Mouse (Mus musculus) splenic B cell, adult 2 months (primary cell): ENCODE results near the gene Ubxn11.
"Not testable (repeated sequence)": the region's sequence is repeated elsewhere in the genome, so short reads cannot be mapped to it uniquely, and the experiment has no call there.

Source experiments
- DNase-seq: peaks from one replicate; pipeline ENCODE4 v3.0.0-alpha.2; 2011; ENCODE audit warnings: low read depth, low spot score
- H3K27me3 ChIP-seq: 2 replicates; pipeline ENCODE4 v1.6.1; 2012; ENCODE audit warnings: mild to moderate bottlenecking, low read length, moderate library complexity, mixed read lengths; ENCODE audit not compliant: control insufficient read depth, poor library complexity, insufficient read depth, severe bottlenecking
- H3K36me3 ChIP-seq: 2 replicates; pipeline ENCODE4 v1.6.1; 2012; ENCODE audit warnings: mild to moderate bottlenecking, low read length, moderate library complexity, mixed read lengths; ENCODE audit not compliant: control insufficient read depth, poor library complexity, insufficient read depth, severe bottlenecking

Ubxn11 gene

DNA sequence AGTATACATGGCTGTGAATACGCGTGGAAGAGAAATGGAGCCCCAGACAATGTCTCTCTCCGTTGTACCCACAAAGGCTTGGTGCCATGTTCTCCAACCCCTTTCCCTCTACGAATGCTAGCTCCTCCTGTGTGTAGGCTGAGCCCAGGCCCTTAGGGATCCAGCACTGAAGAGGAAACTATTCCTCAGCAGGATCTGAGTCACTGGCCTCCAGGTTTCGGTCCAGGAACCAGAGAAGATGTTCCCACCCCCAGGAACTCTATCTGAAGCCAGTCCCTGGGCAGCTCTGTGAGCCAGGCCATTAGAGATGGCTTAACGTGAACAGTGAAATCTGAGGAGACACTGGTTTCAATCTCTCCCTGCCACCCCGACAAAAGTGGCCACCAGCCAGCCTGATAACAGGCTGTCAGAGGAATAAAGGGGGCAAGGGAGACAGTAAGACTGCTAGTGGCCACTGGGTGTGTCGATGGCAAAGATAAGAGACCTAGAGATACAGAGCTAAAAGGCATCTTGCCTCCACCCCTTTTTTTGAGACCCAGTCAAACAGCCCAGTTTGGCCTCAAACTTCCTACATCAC, 30.2 kb downstream of the Ubxn11 start:
- no peaks in the 10 kb centered on the region for H3K27me3 ChIP-seq
- no peak for DNase-seq
- no peaks in the 10 kb centered on the region for H3K36me3 ChIP-seq

DNA sequence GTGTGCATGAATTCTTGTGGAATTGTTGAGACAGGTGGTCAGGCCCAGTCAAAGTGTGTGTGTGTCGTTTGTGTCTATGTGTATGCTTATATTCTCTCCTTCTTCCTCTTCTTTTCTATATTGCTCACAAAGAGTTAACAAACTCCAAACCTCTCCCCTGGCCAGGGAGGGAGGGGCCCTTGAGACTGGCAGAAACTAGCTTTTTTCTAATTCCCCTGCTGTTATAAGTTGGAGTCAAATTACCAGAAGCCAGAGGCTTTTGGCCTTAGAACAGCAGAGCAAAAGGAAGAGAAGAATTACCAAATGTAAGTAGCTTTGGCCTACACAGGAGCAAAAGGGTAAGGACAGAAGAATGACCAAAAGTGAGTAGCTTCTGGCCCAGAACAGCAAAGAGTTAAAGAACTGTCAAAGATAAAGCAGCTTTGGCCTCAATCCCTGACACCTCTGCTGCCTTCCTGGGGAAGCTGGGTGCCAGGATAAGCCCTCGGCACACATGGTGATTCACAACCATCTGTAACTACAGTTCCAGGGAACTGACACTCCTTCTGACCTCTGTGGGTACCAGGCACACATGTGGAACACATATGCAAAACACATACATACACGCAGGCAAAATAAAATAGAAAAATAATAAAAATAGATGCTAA, 34.0 kb downstream of the Ubxn11 start:
- H3K27me3 ChIP-seq = no peaks in the 10 kb centered on the region
- DNase-seq = no peak
- H3K36me3 ChIP-seq = no peaks in the 10 kb centered on the region

DNA sequence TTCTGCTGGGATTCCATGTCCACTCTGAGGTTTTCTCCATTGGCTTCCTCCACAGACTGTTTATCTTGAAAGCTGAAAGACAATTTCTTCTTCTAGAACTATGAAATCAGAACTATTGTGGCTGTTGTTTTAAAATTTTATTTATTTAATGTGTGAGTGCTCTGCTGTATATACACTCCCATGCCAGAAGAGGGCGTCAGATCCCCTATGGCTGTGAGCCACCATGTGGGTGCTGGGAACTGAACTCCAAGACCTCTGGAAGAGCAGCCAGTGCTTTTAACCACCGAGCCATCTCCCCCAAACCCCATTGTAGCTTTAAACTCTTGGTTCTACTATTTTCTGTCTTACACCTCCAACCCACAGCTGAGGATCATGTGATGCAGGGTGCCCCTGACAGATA, 36.5 kb downstream of the Ubxn11 start:
- DNase-seq = no peak
- Histone ChIP-seq H3K27me3 (no peaks in the 10 kb centered on the region), H3K36me3 (no peaks in the 10 kb centered on the region)

DNA sequence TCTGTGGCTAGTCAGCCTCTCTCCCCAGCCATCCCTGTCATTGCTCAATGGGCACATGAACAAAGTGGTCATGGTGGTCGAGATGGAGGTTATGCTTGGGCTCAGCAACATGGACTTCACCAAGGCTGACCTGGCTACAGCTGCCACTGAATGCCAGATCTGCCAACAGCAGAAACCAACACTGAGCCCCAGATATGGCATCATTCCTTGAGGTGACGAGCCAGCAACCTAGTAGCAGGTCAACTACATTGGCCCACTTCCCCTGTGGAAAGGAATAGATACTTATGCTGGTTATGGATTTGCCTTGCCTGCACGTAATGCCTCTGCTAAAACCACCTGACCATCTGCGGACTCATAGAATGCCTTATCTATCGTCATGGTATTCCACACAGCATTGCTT, 41.9 kb downstream of the Ubxn11 start:
- H3K27me3 ChIP-seq, DNase-seq, H3K36me3 ChIP-seq: not testable (repeated sequence)

DNA sequence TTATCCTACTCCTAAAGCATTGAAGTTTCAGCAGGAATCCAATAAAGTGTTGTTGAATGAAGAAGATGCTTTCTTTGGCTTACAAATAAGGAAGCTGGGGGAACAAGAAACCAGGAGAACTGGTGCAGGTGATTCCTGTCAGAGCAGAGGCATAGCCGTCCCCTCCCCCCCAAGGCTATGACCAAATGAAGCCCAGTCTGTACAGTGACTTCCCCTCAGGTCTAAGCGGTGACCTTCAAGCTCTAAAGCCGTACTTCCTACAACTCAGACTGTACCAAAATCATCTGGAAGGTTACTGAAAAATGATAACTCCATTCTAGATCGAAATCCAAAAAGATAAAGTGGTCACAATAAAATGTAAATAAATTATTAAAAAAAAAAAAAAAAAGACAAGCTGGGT, 47.0 kb downstream of the Ubxn11 start:
- no peaks in the 10 kb centered on the region for H3K27me3 ChIP-seq
- no peak for DNase-seq
- 0 out of 2 replicates have a peak, but pooled peaks cover 2% of the 10 kb centered on the region for H3K36me3 ChIP-seq

DNA sequence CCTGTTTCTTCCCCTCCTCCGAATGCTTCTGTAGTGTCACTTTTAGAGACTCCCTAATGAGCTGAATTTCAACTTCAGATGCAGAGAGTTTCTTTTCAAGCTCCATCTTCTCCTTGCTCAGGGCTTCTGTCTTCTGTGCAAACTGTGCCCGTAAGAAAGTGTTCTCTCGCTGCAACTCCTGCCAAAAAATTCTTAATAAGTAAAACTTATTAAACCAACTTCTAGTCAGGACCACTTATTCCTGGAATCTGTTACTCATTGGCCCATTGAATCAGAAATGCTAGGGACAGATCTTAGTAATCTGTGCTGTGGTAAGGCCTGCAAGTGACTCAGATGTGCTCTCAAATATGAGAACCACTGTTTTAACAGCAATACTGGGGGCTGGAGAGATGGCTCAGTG, 49.7 kb downstream of the Ubxn11 start:
- Histone ChIP-seq H3K27me3 (no peaks in the 10 kb centered on the region), H3K36me3 (0 out of 2 replicates have a peak, but pooled peaks cover 2% of the 10 kb centered on the region)
- DNase-seq = no peak

DNA sequence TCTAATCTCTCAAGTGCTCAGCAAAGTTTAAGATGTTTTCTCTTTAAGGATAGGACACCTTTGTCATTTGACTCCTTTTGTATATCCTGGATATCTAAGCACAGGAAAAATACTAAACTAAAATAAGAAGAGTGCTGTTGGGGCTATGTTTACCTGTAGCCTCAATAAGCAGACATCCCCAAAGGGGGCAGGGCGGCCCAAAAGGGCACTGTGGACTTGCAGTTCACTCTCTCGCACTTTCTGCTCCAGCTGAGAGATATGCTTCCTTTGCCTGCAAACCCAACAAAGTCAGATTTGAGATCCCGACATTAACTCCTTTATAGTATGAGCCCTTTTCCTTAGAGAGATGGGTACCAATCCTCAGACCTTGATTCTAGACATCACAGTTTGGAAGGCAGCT, 51.3 kb downstream of the Ubxn11 start:
- no peak for DNase-seq
- Histone ChIP-seq H3K27me3 (no peaks in the 10 kb centered on the region), H3K36me3 (no peaks in the 10 kb centered on the region)

DNA sequence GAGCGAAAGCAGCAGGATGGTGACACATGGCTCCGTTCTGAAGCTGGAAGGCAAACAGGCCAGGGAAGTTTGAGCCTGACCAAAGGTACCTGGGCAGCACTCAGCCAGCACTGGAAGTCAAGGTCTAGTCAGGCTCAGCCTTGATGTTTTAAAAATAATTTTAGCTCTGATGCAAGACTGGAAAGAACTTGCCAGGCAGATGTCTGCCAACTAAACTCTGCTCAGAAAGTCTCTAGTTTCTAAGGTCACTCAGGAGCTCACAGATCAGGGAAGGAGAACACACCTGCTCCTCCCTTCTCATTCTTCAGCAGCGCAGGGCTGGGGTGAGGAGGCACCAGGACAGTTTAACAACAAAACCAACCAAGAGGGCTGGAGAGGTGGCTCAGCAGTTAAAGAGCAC, 52.0 kb downstream of the Ubxn11 start:
- Histone ChIP-seq H3K36me3 (no peaks in the 10 kb centered on the region), H3K27me3 (no peaks in the 10 kb centered on the region)
- no peak for DNase-seq

DNA sequence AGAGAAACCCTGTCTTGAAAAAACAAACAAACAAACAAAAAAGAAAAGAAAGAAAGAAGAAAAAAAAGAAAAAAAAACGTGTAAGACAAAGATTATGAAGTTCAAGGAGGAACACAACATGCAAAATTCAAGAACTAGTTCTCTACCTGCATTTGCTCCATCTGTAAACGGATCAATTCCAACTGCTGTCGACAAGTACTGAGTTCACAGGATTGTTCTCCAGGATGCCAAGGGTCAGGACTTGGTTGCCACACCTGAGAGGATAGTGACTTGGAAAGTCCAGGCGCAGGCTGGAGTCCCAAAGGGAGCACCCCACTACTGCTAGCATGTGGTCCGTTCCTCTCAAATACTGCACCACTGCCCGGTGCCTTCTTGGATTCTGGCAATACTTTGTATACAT, 53.2 kb downstream of the Ubxn11 start:
- DNase-seq = no peak
- Histone ChIP-seq H3K27me3 (no peaks in the 10 kb centered on the region), H3K36me3 (no peaks in the 10 kb centered on the region)

DNA sequence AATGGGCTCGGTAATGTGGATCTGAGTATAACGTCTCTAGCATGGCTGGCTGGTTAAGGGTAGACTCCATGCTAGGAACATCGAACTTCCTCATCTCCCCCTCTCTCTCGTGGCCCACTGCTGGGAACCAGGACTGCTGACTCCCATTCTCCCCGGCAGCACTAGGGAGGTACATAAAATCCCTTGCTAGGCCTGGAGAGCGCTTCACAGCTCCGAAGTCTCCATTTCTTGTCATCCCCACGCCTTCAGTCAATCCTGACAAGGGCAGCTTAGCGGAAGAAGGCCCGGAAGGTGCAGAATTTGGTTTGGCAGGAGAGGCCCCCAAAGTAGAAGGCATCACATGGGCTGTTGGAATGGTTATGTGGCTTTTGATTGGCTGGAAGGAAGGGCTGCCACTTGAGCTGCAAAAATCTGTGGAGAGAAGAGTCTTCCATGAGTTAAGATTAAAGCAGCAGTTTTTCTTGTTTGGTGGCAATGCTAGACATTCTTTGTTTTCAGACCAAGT, 53.6 kb downstream of the Ubxn11 start:
- DNase-seq = no peak
- Histone ChIP-seq H3K36me3 (no peaks in the 10 kb centered on the region), H3K27me3 (no peaks in the 10 kb centered on the region)

DNA sequence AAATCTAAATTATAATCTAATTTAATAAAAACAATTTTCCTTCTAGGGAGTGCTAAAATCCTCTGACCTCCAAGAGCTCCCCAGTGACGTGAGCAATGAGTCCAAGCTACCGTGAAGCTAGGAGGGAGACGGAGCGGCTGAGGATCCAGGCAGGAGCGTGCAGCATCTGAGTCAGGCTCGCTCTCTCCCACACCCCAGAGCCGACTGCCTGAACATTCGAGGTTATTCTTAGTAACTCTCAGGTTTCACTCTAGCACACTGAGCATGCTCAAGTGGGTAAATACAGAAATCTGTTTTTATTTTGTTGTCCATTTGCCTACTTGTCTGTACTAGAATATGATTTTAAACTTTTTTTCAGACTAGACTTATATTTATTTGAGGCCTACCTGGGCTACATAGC, 54.4 kb downstream of the Ubxn11 start:
- no peak for DNase-seq
- Histone ChIP-seq H3K36me3 (no peaks in the 10 kb centered on the region), H3K27me3 (no peaks in the 10 kb centered on the region)

DNA sequence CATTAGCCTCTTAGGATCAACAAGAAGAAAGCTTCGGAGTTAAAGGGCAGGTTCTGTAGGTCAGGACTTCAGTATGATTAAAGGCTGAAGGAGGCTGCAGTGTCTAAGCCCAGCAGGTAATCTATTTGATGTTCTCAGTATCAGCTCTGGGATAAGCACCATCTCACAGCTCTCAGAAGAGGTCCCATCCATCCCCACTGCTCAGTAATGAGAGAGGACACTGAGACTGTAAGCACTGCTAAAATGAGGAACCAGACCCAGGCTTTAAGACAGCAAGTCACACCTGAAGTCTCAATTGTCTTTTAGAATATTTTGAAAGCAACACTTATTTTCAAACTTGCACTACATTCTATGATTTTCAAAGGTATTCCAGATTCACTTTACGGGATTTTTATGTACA, 55.2 kb downstream of the Ubxn11 start:
- H3K27me3 ChIP-seq = no peaks in the 10 kb centered on the region

DNA sequence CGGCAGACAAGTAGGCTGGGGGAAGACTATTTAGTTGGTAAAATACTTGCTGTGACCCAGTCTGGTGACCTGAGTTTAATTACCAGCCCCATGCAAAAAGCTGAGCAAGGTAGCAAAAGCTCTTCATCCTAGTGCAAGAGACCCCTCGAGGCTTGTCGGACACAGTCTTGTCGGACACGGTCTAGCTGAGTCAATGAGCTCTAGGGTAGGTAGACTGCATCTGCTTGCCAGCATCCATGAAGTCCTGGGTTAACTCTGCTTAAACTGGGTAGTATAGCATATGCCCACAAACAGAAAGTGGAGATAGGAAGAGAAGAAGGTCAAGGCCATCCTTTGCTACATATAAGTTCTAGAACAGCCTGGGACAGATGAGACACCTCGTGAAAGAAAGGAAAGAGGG, 56.4 kb downstream of the Ubxn11 start:
- Histone ChIP-seq H3K27me3 (no peaks in the 10 kb centered on the region), H3K36me3 (no peaks in the 10 kb centered on the region)
- DNase-seq = peak; percentile 21

More for the DNA sequence above, 55.2 kb downstream of the Ubxn11 start:
- no peaks in the 10 kb centered on the region for H3K36me3 ChIP-seq
- DNase-seq = peak; percentile 54

DNA sequence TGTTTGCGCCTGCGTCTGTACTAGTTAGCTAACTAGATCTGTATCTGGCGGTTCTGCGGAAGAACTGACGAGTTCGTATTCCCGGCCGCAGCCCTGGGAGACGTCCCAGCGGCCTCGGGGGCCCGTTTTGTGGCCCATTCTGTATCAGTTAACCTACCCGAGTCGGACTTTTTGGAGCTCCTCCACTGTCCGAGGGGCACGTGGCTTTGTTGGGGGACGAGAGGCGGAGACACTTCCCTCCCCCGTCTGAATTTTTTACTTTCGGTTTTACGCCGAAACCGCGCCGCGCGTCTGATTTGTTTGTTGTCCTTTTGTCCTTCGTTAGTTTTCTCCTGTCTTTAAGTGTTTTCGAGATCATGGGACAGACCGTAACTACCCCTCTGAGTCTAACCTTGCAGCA, 57.7 kb downstream of the Ubxn11 start:
- DNase-seq = peak; percentile 55
- H3K36me3 ChIP-seq, H3K27me3 ChIP-seq: not testable (repeated sequence)

DNA sequence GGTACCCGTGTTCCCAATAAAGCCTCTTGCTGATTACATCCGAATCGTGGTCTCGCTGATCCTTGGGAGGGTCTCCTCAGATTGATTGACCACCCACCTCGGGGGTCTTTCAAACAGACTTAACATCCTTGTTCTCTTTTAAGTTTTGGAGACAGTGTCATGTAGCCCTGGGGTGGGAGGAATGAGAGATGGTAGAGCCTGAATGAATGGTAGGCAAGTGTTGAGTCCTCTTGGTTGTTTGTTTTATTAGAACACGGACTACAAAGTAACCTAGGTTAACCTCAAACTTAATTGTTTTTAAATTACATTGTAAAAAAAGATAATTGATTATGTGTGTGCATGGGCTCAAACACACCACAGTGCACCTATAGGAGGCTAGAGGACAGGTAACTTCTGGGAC, 62.2 kb downstream of the Ubxn11 start:
- H3K27me3 ChIP-seq = no peaks in the 10 kb centered on the region
- peaks cover 3% of the 10 kb centered on the region; the same call in 1 of the 2 replicates for H3K36me3 ChIP-seq
- DNase-seq = no peak

DNA sequence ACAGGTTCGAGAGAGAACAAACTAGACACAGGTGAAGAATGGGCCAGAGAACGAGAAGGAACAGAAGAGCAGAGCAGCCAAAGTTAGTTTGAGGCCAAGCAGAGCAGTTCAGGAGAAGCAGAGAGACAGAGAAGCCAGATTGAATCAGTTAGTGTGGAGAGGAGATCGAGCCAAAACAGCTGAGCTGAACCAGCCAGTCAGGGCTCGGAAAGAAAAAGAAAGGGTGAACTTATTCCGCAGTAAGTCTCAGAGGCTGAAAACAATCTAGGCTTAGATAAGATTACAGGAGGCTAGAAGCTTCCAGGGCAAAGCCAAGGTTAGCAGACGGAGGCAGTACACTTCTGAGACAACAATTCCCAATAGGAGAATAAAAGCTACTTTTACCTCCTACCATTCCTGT, 62.7 kb downstream of the Ubxn11 start:
- H3K27me3 ChIP-seq = no peaks in the 10 kb centered on the region
- peaks cover 3% of the 10 kb centered on the region; the same call in 1 of the 2 replicates for H3K36me3 ChIP-seq
- DNase-seq = peak; percentile 16
